Mouse (Mus musculus): ENCODE measurements around the gene Tmem220.

DNA sequence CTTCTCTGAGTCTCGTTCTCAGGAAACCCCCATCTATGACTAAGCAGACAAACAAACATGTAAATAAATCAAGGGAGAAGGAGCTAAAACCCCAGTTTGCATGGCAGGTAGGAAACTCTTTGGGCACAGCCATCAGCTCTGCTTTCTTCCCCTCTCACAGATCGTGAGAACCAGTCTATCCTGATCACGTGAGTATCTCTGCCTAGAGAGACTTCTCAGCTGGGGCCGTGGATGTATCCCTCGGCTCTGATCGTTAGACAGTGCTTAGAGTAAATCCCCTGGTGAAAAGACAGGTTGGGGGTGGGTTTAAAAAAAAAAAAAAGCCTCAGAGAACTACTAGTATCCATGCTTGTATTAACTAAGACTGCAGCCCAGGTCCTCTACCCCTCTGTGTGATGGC is 58.3 kb downstream of the Tmem220 start:
- no peak for TF ChIP-seq HCFC1 (IDR thresholded peaks at IDR 0.05; ENCODE audit: borderline replicate concordance, insufficient read depth, low read length)
- TF ChIP-seq ZC3H11A (IDR thresholded peaks at IDR 0.05; ENCODE audit: borderline replicate concordance, low read depth, low read length): no peak
- no peak for TF ChIP-seq MAFK (IDR thresholded peaks at IDR 0.05; ENCODE audit: insufficient read depth, low read depth, low read length)
- no peak for TF ChIP-seq ZNF384 (IDR thresholded peaks at IDR 0.05; ENCODE audit: low read depth, low read length)

All from ES-E14 (cell line).